Mouse (Mus musculus) cortical plate, adult 2 months (tissue): ENCODE data around the gene Phtf2.

Experiments
- CTCF ChIP-seq: fragments of 200-500 bp; IDR thresholded peaks from 2 replicates; pipeline ENCODE4 v1.5.1; 2011; ENCODE audit warnings: mild to moderate bottlenecking, control low read depth, low read length; ENCODE audit not compliant: insufficient read depth; ENCODE audit errors: extremely low read depth
- POLR2A ChIP-seq: fragments of 200-500 bp; IDR thresholded peaks from 2 replicates; pipeline ENCODE4 v1.6.1; 2011; ENCODE audit warnings: mild to moderate bottlenecking, low read length, control low read depth; ENCODE audit not compliant: insufficient read depth; ENCODE audit errors: extremely low read depth

DNA sequence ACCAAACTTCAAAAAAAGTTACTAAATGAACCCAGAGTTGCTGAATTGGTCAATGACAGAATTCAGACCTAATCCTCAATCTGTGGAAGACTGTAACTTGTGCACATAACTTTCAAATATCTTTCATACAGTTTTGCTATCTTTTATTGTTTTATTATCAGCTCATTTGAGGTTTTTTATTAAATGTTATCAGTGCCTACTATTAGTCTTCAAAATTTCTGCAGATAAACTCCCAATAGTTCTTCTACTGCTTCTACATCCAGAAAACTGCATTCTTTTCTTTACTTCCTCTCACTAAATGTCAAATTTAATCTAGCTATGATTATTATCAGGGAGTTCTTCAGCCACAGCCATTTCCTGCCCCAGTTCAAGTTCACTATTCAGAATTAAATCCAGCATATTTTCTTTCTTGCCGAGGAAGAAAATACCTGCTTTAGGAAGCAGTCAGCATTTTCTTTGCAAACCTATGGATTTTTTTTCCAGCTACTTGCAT, 4.9 kb downstream of the Phtf2 start:
- TF ChIP-seq CTCF = no peak
- no peak for TF ChIP-seq POLR2A
